Mouse (Mus musculus): ENCODE measurements at regions not wholly inside any gene's neighbourhood (a gene's known extent, or its start where the extent isn't known, plus 50 kb on each side); places are given as distances from the start of the nearest gene placed in this dataset.
"Not testable (repeated sequence)": the region's sequence is repeated elsewhere in the genome, so short reads cannot be mapped to it uniquely, and the experiment has no call there.

DNA sequence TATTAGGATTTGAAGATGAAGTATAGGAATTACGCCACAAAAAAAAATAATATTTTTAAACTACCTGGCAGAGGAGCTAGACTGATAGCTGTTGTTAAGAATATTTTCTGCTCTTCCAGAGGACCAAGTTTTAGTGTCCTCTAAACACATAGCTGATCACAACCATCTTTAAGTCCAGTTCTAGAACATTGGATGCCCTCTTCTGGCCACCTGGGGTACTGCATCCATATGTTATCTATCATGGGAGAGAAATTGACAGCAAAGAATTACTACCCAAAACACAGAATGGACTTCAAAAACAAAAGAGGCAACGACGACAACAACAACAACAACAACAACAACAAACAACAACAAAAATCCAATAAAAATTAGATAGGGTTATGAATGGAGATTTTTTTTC is 71.0 kb upstream of the Prl4a1 start:
- DNase-seq (ENCODE audit: low read depth, low spot score) = peak; percentile 38

DNA sequence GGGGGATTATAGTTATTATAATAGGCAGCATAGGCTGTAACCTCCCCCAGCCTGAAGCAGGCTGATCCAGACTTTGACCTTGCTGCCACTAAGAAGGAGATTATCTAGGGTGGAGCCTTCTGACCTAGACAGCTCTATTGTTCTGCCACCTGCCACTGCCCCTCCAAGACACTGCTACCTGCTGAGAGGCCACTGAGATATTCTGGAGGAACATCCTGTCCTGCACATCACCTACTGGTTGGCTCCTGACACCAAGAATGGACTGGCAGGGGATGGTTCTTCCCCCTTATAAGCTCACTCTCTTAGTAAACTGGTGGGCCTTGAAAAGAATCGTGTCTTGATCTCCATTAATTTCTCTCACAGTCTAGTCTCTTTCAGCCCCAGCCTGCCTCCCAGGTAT is 55.6 kb upstream of the Prl4a1 start:
- not testable (repeated sequence) for DNase-seq (ENCODE audit: low read depth, low spot score)

DNA sequence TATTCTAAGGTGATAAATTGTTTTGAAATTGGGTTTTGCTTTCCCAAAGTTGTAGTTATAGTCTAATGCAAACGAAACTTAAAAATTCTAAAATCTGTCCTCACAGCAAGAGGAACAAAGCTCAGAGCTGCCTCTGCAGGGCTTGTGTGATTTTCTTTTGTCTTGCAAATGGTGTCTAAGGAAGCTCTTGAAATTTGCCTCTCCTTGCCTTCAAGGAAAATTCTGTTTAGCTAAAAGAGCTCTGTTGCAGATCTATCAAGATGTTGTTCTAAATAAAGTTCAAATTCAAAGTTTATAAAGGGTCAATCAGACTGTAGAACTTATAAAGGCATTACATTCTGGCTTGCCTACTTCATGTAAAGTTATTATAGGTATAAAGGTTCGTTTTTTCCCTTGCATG is 53.6 kb upstream of the Prl4a1 start:
- DNase-seq (ENCODE audit: low read depth, low spot score) = not testable (repeated sequence)

DNA sequence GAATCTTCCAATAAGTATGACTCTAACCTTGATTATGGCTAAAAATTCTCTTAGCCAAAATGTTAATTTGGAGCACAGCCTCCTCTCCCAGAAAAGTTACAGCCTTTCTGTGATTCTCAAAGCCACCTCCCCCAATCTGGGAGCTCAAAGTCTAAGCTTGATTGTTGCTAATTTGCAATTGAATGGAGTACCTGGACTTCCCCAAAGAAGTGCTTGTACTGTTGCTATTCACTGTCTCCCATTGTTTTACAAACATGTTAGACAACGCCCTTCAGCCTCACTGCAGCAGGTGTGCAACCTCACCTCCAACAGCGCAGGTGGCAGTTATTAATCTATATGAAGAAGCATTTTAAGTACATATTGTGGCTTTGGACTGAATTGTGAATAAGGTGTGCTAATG is 50.0 kb upstream of the Prl4a1 start:
- DNase-seq (ENCODE audit: low read depth, low spot score) = not testable (repeated sequence)

All from mesoderm, embryonic 11.5 days (tissue).